Mouse (Mus musculus): ENCODE results near the gene Polg2. TPM values are rescaled to one million over a fixed set of nuclear protein-coding genes. Genes with fewer than 3 reads are reported as not detected.
A peak's percentile ranks its signal among the peaks of the same experiment; 100 is the strongest.

Gene Polg2
- polyA plus RNA-seq (2015; fragmentation: Nextera tagmentation; extraction: Ambion mirVana): 9.7 and 11.1 TPM in 2 replicates

GRCm38 (mm10) chr11:106779388-106780088 is at the start of gene Polg2:
Gene Polg2, minus strand, starts transcription at chr11:106779537.
- Histone ChIP-seq H3K27me3 (replicated peaks) (no peaks in the 10 kb centered on the region), H3K4me2 (peak within 1 kb of the TSS; percentile 74), H3K9ac (peak within 1 kb of the TSS; percentile 86), H3K27ac (peak within 1 kb of the TSS; percentile 97), H3K36me3 (peaks cover 37% of the 10 kb centered on the region), H3K4me1 (peaks cover 10% of the 10 kb centered on the region; the same call in 1 of the 2 replicates), H3K4me3 (replicated peaks) (peak within 1 kb of the TSS; percentile 76), H3K9me3 (no peaks in the 10 kb centered on the region)
- 1% methylated on average over 30 of the region's 30 CpGs for WGBS
- ATAC-seq (ENCODE audit: insufficient read depth, low FRiP score, low read depth): peak; percentile 99

GRCm38 (mm10) chr11:106828079-106828478 is 48.7 kb upstream of the Polg2 start:
- no peaks in the 10 kb centered on the region for H3K4me1 ChIP-seq
- ATAC-seq (ENCODE audit: insufficient read depth, low FRiP score, low read depth): no peak
- H3K9me3 ChIP-seq: no peaks in the 10 kb centered on the region
- no peak overlapping the region for H3K4me2 ChIP-seq
- no peak overlapping the region for H3K9ac ChIP-seq
- H3K27ac ChIP-seq: no peak overlapping the region
- 87% methylated on average over 7 of the region's 7 CpGs for WGBS
- H3K27me3 ChIP-seq (replicated peaks): no peaks in the 10 kb centered on the region
- H3K36me3 ChIP-seq: peaks cover 42% of the 10 kb centered on the region
- no peak overlapping the region for H3K4me3 ChIP-seq (replicated peaks)

- ATAC-seq (ENCODE audit: insufficient read depth, low FRiP score, low read depth): no peak
- WGBS: 88% methylated on average over 10 of the region's 10 CpGs
- no peaks in the 10 kb centered on the region for H3K9me3 ChIP-seq
- peaks cover 30% of the 10 kb centered on the region for H3K36me3 ChIP-seq
- no peaks in the 10 kb centered on the region for H3K4me1 ChIP-seq
- no peak overlapping the region for H3K4me2 ChIP-seq
- no peaks in the 10 kb centered on the region for H3K27me3 ChIP-seq (replicated peaks)
- no peak overlapping the region for H3K27ac ChIP-seq
- H3K4me3 ChIP-seq (replicated peaks): no peak overlapping the region
- no peak overlapping the region for H3K9ac ChIP-seq
Observed at GRCm38 (mm10) chr11:106824403-106824802, 45.1 kb upstream of the Polg2 start.

GRCm38 (mm10) chr11:106823741-106824140 is 44.4 kb upstream of the Polg2 start:
- no peaks in the 10 kb centered on the region for H3K27me3 ChIP-seq (replicated peaks)
- H3K4me1 ChIP-seq: no peaks in the 10 kb centered on the region
- ATAC-seq (ENCODE audit: insufficient read depth, low FRiP score, low read depth): no peak
- H3K36me3 ChIP-seq: peaks cover 28% of the 10 kb centered on the region
- 88% methylated on average over 8 of the region's 8 CpGs for WGBS
- H3K9me3 ChIP-seq: no peaks in the 10 kb centered on the region
- H3K9ac ChIP-seq: no peak overlapping the region
- no peak overlapping the region for H3K4me2 ChIP-seq
- H3K4me3 ChIP-seq (replicated peaks): no peak overlapping the region
- no peak overlapping the region for H3K27ac ChIP-seq

- H3K36me3 ChIP-seq: peaks cover 25% of the 10 kb centered on the region
Observed at GRCm38 (mm10) chr11:106822911-106823310, 43.6 kb upstream of the Polg2 start.

GRCm38 (mm10) chr11:106822491-106822890 is 43.2 kb upstream of the Polg2 start:
- no peak overlapping the region for H3K9ac ChIP-seq
- no peaks in the 10 kb centered on the region for H3K4me1 ChIP-seq
- WGBS: 90% methylated on average over 8 of the region's 8 CpGs
- no peak overlapping the region for H3K4me3 ChIP-seq (replicated peaks)
- peaks cover 22% of the 10 kb centered on the region for H3K36me3 ChIP-seq
- no peaks in the 10 kb centered on the region for H3K27me3 ChIP-seq (replicated peaks)
- H3K27ac ChIP-seq: no peak overlapping the region
- no peak overlapping the region for H3K4me2 ChIP-seq
- no peaks in the 10 kb centered on the region for H3K9me3 ChIP-seq
- ATAC-seq (ENCODE audit: insufficient read depth, low FRiP score, low read depth): no peak

More at GRCm38 (mm10) chr11:106822911-106823310, 43.6 kb upstream of the Polg2 start:
- H3K27me3 ChIP-seq (replicated peaks): no peaks in the 10 kb centered on the region
- WGBS: 83% methylated on average over 5 of the region's 5 CpGs
- H3K4me3 ChIP-seq (replicated peaks): no peak overlapping the region
- H3K9ac ChIP-seq: no peak overlapping the region
- no peak overlapping the region for H3K4me2 ChIP-seq
- H3K4me1 ChIP-seq: no peaks in the 10 kb centered on the region
- no peak overlapping the region for H3K27ac ChIP-seq
- ATAC-seq (ENCODE audit: insufficient read depth, low FRiP score, low read depth): no peak
- H3K9me3 ChIP-seq: no peaks in the 10 kb centered on the region

- H3K9ac ChIP-seq: no peak overlapping the region
- peaks cover 27% of the 10 kb centered on the region for H3K36me3 ChIP-seq
- H3K4me3 ChIP-seq (replicated peaks): no peak overlapping the region
- ATAC-seq (ENCODE audit: insufficient read depth, low FRiP score, low read depth): no peak
- no peak overlapping the region for H3K4me2 ChIP-seq
- WGBS: 81% methylated on average over 6 of the region's 6 CpGs
- peak overlapping the region; percentile 11; the same call in 1 of the 2 replicates for H3K27ac ChIP-seq
- H3K9me3 ChIP-seq: no peaks in the 10 kb centered on the region
- no peaks in the 10 kb centered on the region for H3K4me1 ChIP-seq
- H3K27me3 ChIP-seq (replicated peaks): no peaks in the 10 kb centered on the region
Observed at GRCm38 (mm10) chr11:106821397-106821796, 42.1 kb upstream of the Polg2 start.

- no peaks in the 10 kb centered on the region for H3K4me1 ChIP-seq
- H3K4me3 ChIP-seq (replicated peaks): no peak overlapping the region
- H3K27me3 ChIP-seq (replicated peaks): no peaks in the 10 kb centered on the region
- H3K27ac ChIP-seq: peak overlapping the region; percentile 11; the same call in 1 of the 2 replicates
- H3K36me3 ChIP-seq: peaks cover 30% of the 10 kb centered on the region
- WGBS: 57% methylated on average over 4 of the region's 4 CpGs
- no peak overlapping the region for H3K4me2 ChIP-seq
- H3K9ac ChIP-seq: no peak overlapping the region
- ATAC-seq (ENCODE audit: insufficient read depth, low FRiP score, low read depth): peak; percentile 31; the same call in 1 of the 2 replicates
- no peaks in the 10 kb centered on the region for H3K9me3 ChIP-seq
Observed at GRCm38 (mm10) chr11:106820972-106821371, 41.6 kb upstream of the Polg2 start.

GRCm38 (mm10) chr11:106820252-106820651 is 40.9 kb upstream of the Polg2 start:
- WGBS: 78% methylated on average over 6 of the region's 6 CpGs
- H3K4me2 ChIP-seq: no peak overlapping the region
- no peaks in the 10 kb centered on the region for H3K27me3 ChIP-seq (replicated peaks)
- H3K4me1 ChIP-seq: no peaks in the 10 kb centered on the region
- H3K9ac ChIP-seq: no peak overlapping the region
- no peaks in the 10 kb centered on the region for H3K9me3 ChIP-seq
- no peak overlapping the region for H3K27ac ChIP-seq
- no peak for ATAC-seq (ENCODE audit: insufficient read depth, low FRiP score, low read depth)
- H3K4me3 ChIP-seq (replicated peaks): no peak overlapping the region
- peaks cover 36% of the 10 kb centered on the region for H3K36me3 ChIP-seq

GRCm38 (mm10) chr11:106819595-106819994 is 40.3 kb upstream of the Polg2 start:
- no peak overlapping the region for H3K27ac ChIP-seq
- no peaks in the 10 kb centered on the region for H3K9me3 ChIP-seq

GRCm38 (mm10) chr11:106818341-106818740 is 39.0 kb upstream of the Polg2 start:
- no peak overlapping the region for H3K4me3 ChIP-seq (replicated peaks)
- H3K36me3 ChIP-seq: peaks cover 34% of the 10 kb centered on the region
- H3K4me2 ChIP-seq: no peak overlapping the region
- no peaks in the 10 kb centered on the region for H3K27me3 ChIP-seq (replicated peaks)
- no peak overlapping the region for H3K27ac ChIP-seq
- WGBS: 52% methylated on average over 9 of the region's 9 CpGs
- no peak overlapping the region for H3K9ac ChIP-seq
- ATAC-seq (ENCODE audit: insufficient read depth, low FRiP score, low read depth): no peak
- H3K9me3 ChIP-seq: no peaks in the 10 kb centered on the region
- no peaks in the 10 kb centered on the region for H3K4me1 ChIP-seq

More at GRCm38 (mm10) chr11:106819595-106819994, 40.3 kb upstream of the Polg2 start:
- H3K27me3 ChIP-seq (replicated peaks): no peaks in the 10 kb centered on the region
- no peak for ATAC-seq (ENCODE audit: insufficient read depth, low FRiP score, low read depth)
- no peak overlapping the region for H3K9ac ChIP-seq
- no peak overlapping the region for H3K4me2 ChIP-seq
- no peak overlapping the region for H3K4me3 ChIP-seq (replicated peaks)
- peaks cover 35% of the 10 kb centered on the region for H3K36me3 ChIP-seq
- no peaks in the 10 kb centered on the region for H3K4me1 ChIP-seq
- WGBS: 85% methylated on average over 9 of the region's 9 CpGs

- no peak for ATAC-seq (ENCODE audit: insufficient read depth, low FRiP score, low read depth)
- no peak overlapping the region for H3K4me2 ChIP-seq
- H3K27me3 ChIP-seq (replicated peaks): no peaks in the 10 kb centered on the region
- no peaks in the 10 kb centered on the region for H3K4me1 ChIP-seq
- peaks cover 34% of the 10 kb centered on the region for H3K36me3 ChIP-seq
- H3K27ac ChIP-seq: no peak overlapping the region
- no peak overlapping the region for H3K4me3 ChIP-seq (replicated peaks)
- 76% methylated on average over 6 of the region's 6 CpGs for WGBS
- H3K9me3 ChIP-seq: no peaks in the 10 kb centered on the region
- no peak overlapping the region for H3K9ac ChIP-seq
Observed at GRCm38 (mm10) chr11:106817808-106818207, 38.5 kb upstream of the Polg2 start.

Data from stomach, embryonic 15.5 days (tissue).